Mouse (Mus musculus) layer of hippocampus, postnatal 10 days (tissue): ENCODE measurements around the gene Cntfr. TPM values are rescaled to one million over a fixed set of nuclear protein-coding genes. Genes with fewer than 3 reads are reported as not detected.
A peak's percentile ranks its signal among the peaks of the same experiment; 100 is the strongest.

Source experiments
- DNase-seq, 2 experiments: peaks; one replicate each; pipeline ENCODE4 v3.0.0; 2021; ENCODE audit warnings: low spot score in 2 of 2
- total RNA-seq, 2 experiments: library from RNA; stranded (reverse); gene quantifications; 2 replicates each; pipeline ENCODE4 v1.2.3; 2021

Cntfr gene
- total RNA-seq, 2 experiments from 2014 or later: 64.7 to 65.0 TPM

DNA sequence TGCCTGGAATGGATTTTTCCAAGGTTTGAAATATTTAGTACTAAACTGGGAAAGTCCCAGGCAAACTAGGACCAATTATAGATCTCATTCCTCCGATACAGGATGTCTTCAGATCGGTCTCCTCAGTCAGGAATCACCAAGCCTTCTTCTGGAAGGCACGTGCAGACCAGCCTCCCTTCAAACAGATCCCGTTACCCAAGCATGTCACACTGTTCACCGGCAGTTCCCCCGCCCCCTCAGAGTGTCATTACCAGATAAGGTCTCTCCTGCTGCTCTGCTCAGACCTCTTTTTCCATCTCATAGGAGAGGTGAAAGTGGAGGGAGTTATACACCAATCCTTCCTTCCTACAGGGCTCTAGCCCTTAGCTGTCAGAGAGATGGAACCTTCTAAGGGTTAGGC is 43.2 kb downstream of the Cntfr start:
- no peak for DNase-seq

DNA sequence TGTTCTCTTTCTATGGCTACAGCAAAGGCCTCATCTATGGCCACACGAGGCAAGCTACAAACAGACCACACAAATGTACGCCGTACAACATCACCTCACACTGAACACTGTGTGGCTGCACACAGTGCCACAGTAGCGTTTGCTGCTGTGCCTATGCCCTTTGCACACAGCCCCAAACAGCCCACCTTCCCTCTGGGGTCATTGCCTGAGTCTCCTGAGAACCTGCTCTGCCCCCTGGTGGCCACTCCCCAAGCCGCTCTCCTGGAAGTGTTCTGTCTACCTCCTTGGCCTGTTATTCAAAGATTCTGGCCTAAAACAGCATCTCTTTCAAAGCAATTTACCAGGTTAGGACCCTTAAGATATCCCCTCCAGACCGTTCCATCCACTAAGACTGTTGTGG is 43.6 kb downstream of the Cntfr start:
- peak; percentile 80 to 85 for DNase-seq

DNA sequence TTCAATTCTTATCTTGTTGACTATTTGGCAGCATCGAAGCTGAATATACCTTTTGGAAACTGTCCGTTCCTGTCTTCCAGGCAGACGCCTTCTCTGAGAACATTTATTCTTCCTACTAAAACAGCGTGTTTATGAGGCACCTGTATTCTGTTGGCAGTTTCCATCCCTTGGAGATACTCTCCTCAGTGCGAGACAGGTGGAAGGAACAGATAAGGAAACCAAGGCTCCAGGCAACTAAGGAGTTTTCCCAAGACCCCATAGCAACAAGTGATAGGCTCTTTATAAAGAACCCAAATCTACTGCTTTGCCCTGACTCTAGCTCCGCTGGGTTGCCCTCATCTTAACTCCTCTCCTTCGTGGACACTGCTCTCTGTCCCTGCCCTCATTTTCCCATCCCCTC is 48.3 kb downstream of the Cntfr start:
- no peak for DNase-seq

DNA sequence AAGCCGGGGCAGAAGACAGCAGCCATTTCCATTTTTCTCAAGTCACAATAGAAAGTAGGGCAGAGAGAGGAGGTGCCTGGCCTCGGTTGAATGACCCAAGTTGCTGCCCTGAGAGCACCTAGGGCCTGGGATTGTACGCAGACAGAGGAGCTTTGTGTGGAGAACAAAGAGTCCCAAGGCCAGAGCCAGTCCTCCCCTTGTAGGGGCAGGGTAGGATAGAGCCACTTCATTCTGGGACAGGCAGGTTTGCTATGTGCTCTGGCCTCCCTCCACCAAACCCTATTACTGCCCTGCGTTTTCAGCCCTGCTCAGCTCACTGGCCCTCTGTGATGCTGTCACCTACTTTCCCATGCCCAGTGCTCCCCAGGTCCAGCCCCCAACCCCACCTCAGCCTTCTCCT is 48.7 kb downstream of the Cntfr start:
- no peak for DNase-seq

DNA sequence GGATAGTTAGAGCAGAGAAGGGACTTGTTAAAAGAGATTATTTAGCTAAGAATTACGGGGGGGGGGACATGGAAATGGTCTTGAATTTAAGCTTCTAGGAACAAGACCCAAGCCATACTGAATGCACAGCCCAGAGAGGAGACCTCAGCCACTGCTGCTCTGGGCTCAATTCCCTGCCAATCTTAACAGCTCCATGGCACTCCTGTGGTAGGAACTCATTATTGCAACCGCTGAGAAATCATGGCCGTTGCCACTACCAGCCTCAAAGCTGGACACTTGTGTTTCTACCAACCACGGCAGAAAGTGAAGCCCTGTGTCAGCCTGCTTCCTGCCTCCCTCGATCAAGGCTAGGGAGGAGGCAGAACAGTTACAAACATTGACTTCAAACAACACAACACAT is 51.4 kb downstream of the Cntfr start:
- peak; percentile 49 to 63 for DNase-seq

DNA sequence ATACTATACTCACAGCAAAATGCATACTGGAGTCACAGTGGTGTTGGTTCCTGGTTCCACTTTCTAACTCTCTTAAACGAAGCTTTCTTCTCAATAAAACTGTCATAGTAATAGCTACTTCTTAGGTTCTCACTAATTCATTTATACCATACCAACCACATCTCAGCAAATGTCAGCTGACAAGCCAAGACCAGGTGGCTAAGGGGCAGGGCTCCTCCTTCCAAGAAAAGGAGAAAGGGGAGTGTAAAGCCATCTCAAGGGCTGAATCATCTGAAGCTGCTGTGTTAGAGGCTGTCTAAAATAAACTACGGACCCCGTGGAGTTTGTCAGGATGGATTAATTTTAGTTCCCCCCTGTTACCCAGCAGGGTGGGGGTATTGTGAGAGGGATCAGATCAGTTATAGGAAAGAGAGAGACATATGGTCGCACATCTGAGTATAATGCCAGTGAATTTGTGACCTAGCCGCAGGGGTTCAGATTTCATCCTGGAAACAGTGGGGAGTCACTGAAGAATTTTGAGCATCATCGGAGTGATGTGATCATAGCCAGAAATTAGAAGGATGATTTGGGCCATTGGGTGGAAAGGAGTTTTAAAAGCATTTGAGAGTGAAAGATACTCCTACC is 55.6 kb downstream of the Cntfr start:
- no peak for DNase-seq

DNA sequence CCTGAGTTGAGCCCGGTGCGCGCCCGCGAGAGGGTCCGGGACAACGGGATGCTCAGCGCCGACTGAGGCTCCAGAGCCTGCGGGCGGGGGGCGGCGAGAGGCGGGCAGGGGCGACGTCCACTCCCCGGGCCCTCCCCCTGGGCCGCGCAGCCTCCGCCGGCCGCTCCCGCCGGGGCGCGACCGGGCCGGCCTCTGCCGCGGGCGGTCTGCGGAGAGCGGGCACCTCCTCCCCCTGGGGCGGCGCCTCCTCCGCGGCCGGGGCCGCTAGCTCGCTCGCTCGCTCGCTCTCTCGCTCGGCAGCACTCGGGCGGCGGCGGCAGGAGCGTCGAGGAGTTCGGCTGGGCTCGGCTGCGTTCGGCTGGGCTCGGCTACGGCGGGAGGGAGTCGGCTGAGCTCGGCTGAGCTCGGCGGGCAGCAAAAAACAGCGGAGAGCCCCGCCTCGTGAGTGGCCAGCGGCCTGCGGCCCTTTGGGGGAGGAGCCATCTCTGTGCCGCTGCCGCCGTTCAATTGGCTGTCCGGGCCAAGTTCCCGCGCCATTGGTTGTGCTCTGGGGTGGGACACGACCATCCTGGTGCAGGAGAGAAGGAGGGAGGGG is 56.9 kb downstream of the Cntfr start, which contains the start of gene Enho:
Enho (minus strand) TSS at position 412 of the 595 bp plus-strand sequence.
- DNase-seq: peak; percentile 98

DNA sequence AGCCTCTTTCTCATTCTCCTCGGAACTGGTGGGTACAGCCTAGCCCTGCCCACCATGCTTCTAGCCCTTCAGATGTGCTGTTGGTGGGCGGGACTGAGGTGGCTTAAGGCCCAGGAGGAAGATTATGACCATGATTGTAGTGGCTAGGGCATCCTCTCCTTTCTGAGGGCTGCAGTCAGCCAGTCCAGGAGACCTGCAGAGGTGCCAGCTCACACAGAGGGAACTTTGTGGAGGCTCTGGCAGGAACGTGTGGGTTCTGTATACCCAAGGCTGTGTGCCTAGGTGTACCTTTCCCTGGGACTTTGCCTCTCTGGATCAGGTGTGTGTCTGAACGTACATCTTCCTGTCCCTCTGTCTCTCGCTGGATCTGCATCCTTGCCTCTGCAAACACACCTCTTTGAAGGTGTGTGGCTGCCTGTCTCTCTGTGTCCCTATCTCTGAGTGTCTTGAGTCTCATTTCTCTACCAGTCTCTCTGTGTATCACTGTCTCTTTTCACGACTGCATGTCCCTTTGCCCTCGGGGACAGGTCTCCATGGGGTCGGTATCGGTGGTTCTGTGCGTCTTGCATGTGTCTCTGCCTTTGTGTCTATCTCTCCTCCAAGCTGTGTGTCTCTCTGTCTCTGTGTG is 57.6 kb downstream of the Cntfr start:
- DNase-seq: peak in 1 of 2 experiments; percentile 42

DNA sequence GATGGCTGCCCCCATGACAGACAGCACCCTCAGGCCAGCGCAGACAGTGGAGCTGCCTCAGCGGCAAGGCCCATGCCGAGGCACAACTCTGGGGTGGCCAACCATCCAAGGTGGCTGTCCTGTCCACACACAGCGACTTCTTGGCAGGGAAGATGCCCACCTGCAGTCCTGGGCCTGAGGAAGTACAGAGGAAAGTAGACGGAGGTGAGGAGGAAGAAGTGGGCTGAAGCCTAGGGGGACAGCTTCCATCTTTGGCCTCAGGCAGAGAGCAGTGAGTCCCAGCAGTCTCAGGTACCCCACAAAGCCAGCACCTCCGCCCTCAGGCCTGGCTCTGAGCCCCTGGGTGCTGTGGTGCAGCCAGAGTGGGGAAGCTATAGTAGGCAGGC is 58.1 kb downstream of the Cntfr start:
- no peak for DNase-seq

DNA sequence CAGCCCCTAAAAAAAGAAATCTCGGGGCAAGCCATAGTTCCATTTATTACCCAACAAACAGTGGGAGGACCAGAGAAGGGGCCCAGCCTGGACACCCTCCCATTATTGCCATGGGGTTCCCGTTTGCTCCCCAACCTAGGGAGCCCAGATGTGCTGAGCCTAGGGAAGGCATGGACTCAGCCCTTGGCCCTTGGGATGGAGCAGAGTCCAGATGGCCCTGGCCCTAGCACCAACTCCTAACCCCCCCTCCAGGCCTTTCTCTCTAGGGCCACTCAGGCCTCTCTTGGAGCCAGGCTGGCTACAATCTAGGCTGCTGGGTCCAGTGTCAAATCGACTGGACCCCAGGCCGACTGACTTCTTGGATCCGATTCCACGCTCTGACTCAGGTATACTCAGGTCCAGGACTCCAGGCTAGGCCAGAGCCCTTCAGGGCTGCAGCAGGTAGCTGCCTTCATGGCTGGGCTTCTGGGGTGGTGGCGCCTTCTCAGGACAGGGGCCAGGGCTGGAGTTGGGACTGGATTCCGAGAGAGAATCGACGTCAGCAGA is 58.6 kb downstream of the Cntfr start:
- no peak for DNase-seq

DNA sequence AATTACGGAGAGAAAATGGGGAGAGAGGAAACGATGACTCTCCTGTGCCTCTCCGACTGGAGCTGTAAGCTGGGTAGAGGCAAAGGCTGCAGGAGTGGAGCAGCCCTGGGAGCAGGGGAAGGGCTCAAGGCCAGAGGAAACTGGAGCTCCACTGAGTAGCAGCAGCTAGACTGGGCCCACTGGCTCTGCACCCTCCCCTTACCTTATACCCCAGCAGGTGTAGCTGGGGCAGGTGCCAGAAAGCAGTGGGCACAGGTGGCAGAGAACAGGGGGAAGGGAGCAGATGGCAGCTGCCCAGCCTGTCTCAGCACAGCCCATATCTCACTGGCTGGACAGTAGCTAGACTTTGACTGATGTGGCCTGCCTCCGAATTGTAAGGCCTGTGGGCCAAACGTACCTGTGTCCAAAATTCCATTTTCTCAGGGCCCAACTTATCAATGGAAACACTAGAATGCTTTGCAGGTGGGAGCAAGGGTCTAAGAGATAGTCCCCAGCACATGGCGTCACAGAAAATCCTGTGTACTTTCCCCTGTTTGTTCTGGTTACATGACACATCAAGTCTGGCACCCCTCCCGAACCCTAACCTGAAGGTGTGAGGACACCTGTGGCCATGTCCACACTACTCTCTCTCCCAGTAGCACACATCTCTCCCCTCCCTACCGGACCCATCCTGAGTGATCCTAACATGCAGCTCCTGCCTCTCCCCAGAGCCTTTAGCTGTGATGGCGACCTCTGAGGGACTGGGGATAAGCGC is 59.8 kb downstream of the Cntfr start:
- no peak for DNase-seq

DNA sequence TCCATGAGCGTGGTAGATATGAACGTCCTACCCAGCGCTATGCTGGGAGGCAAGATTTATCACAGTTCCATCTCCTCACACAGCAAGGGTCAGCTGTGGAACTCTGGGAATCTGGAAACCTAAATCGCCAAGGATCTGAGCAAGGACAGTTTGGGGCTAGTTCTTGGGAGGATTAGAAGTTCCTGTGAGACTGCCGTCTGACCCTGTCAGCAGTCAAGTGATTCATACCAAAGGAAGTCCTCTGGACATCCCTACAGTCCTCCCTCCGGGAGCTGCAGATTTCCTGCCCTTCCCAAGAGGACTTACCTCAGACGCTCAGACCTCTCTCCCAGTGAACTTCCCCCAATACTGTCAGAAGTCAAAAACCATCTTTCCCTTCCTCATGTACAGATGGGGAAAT is 60.5 kb downstream of the Cntfr start:
- DNase-seq: no peak

DNA sequence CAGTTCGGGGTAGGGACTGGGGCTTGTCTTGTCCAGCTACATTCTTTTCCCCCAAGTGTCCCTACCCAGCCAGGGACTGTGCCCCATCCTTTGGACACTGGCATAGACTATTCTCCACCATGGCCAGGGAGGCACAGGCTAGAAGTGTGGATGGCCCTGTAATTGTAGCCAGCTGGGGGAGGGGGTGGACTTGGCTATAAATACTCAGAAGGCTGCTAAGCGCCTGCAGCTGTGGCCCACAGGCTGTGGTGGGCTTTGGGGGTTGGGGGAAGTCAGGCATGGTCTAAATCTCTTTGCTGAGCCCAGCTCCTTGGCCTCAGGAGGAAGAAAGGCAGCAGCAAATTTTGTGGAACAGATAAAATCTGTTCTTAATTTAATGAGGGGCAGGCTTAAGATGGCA is 61.0 kb downstream of the Cntfr start:
- DNase-seq: no peak

DNA sequence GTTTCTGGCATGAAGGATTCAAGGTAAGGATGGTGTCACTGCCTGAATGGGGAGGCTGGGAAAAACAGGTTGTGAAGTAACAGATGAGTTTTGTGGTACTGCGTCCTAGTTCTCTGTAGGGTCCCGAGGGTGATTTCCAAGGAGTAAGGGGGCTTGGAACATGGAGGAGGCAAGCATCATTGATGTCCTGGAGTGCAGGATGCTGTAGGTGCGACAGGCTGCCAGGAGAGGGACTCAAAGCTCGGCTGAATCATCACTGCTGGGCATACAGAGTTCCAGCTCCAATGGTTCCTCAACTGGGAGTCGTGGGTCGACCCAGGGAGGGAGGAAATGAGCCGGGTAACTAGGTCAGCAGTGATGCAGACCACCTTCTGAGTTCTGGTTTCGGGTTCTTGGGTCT is 61.7 kb downstream of the Cntfr start:
- no peak for DNase-seq

DNA sequence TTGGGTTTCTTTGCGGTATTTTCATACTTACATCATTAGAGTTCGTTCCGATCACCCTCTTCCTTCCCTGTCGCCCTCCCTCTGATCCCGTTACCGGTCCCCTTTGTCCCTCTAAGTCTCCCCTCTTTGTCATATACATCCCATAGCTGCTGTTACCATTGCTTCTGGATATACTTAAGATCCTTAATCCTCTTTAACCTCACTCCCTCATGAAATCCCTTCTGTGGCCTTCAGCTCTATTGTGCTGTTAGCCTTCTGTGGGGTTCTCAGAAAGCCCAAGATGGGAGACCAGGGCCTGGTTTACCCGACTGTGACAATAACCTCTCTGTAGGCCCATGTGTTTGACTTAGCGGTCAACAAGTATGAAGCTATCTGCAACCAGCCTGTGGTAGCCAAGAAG is 62.3 kb downstream of the Cntfr start:
- no peak for DNase-seq

DNA sequence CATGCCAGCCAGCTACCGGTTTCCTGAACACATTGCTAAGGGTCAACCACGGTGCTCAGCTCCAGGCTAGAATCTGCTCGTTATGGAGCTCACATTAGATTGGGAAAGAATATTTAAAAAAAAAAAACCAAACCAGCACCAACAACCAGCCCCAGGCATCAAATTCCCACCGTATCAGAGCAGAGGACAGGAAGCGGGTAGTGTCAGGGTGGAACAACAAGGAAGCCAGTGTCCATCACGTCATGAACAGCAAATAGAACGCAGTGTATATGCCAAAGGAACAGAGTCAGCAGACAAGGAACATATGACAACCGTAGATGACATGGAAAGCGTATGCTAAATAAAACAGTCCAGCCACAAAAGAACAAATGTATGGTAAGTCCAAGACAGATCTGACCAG is 63.9 kb downstream of the Cntfr start:
- no peak for DNase-seq

DNA sequence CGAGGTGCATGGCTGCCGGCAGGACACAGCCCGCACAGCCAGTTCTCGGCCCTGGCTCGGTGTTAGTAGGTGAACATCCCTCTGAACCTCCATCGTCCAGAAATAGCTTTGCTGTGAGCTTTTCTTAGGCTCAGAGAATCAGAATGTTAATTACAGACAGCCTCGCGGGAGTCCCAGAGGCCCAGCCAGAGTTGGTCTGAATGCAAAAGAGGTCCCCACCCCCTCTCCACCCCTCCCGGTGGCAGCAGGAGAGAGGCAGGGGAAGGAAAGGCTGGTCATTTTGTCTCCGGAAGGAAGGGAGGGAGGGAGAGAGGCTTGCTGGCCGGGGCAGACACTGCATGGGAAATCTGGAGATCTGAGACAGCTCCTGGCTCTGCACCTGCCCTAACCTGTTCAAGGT is 65.5 kb downstream of the Cntfr start:
- DNase-seq: peak in 1 of 2 experiments; percentile 57

DNA sequence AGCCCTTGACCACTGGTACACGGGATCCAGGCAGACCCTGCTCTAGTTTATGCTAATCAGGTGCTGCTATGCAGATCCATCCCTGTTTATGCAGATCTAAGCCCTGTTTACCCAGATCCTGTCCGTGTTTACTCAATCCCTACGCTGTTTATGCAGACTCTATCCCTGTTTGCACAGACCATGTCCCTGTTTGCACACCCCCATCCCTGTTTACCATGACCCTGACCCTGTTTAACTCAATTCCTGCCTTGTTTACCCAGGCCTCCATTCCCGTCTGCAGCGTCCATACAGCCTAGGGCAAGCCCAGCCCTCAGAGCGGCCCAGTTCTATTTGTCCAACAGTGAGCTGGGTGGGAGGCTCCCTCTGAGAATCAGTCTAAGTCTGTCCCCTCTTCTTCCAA is 66.7 kb downstream of the Cntfr start:
- DNase-seq: no peak

DNA sequence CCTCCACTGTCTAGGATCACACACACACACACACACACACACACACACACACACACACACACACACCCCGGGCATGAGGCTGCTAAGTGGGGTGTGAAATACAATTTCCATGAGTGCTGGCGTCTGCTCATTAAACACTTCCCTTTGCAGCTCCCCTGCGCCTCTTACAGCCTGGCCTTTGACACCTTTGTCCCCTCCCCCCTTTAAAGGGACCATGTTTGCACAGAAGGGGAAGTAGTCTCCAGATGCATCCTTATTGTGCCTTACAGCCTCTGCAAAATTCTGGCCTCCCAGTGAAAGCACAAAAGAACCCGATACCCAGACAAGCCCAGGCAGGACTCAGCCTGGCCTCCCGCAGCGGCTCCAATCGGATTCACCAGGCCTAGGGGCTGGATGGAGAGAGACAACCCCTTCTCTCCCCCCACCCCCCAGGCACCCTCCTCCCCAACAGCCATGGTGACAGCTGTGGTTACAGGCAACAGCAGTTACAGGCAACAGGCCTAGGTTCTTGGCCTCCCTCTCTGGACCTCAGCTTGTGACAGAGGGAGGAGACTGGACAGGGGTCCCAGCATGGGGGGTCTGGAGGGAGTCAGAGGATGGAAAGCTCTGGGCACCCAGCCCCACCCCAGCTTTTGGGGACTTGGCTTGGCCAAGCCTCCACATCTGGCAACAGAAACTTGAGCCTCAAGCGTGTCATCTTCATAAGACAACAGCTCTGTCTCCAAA is 68.5 kb downstream of the Cntfr start:
- no peak for DNase-seq

DNA sequence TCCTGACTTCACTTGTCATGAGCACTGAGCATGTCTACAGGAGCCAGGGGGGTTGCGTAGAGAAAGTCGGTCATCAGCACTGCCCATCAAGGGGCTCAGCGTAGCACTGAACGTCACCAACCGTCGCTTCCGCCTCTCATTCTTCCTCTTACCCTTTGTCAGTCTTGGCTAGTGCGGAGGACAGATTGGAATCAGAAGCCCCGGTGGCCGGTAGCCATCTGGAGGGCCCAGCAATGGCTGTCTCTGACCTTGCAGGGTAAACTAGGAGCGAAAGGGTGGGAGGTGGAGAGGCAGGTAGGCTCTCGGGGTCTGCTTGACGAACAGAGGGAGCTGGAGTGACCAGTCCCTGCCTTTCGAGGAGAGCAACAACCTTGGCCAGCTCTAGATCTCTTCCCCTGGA is 74.8 kb downstream of the Cntfr start:
- DNase-seq: no peak
